ENCODE assay signal across 8 mouse cellular contexts in genomic region chr1:155741378-155741945, GRCm38 (mm10). TPM values are rescaled to one million over a fixed set of nuclear protein-coding genes. Genes with fewer than 3 reads are reported as not detected.
DNase-seq lines count a peak whose midpoint lies in the region; ATAC-seq lines count a peak whose summit lies in the region.

No protein-coding gene starts in this region.

- peaks cover 93% of the 10 kb centered on the region for H3K27me3 ChIP-seq in kidney, embryonic 14.5 days (ENCODE audit: control insufficient read depth, insufficient read depth, low read length)
- H3K27me3 ChIP-seq in embryonic facial prominence, embryonic 12.5 days = peaks cover 86% of the 10 kb centered on the region

- peaks cover 18% of the 10 kb centered on the region for H3K4me1 ChIP-seq in kidney, embryonic 14.5 days (ENCODE audit: control insufficient read depth, insufficient read depth, low read length)
- peaks cover 28% of the 10 kb centered on the region for H3K4me1 ChIP-seq in embryonic facial prominence, embryonic 12.5 days

- no peak overlapping the region for H3K27ac ChIP-seq in kidney, embryonic 14.5 days (ENCODE audit: low read depth, low read length)
- no peak overlapping the region for H3K27ac ChIP-seq in embryonic facial prominence, embryonic 12.5 days

- peak overlapping the region; percentile 56 for H3K4me3 ChIP-seq in kidney, embryonic 14.5 days (ENCODE audit: low read length)
- H3K4me3 ChIP-seq in embryonic facial prominence, embryonic 12.5 days = peak overlapping the region; percentile 47

- H3K36me3 ChIP-seq in kidney, embryonic 14.5 days (ENCODE audit: control insufficient read depth, insufficient read depth, low read length) = no peaks in the 10 kb centered on the region
- H3K36me3 ChIP-seq in embryonic facial prominence, embryonic 12.5 days = no peaks in the 10 kb centered on the region

- DNase-seq in kidney, adult 8-10 months = no peak
- peak; percentile 26 for DNase-seq in naive thymus-derived CD4-positive, alpha-beta T cell, adult 2 months (ENCODE audit: low read depth)
- no peak for DNase-seq in retina, postnatal 1 day
- DNase-seq in frontal cortex, adult 2 months (ENCODE audit: extremely low spot score in 1 of 2, low spot score in 1 of 2) = no peak

- H3K4me2 ChIP-seq in kidney, embryonic 14.5 days (replicated peaks; ENCODE audit: low read depth, low read length) = peak overlapping the region; percentile 95
- H3K4me2 ChIP-seq in embryonic facial prominence, embryonic 12.5 days (replicated peaks) = peak overlapping the region; percentile 92

- no peaks in the 10 kb centered on the region for H3K9me3 ChIP-seq in kidney, embryonic 14.5 days (ENCODE audit: control insufficient read depth, low read length)
- no peaks in the 10 kb centered on the region for H3K9me3 ChIP-seq in embryonic facial prominence, embryonic 12.5 days

- under 1% methylated on average over 34 of the region's 34 CpGs for WGBS in kidney, embryonic 14.5 days
- WGBS in embryonic facial prominence, embryonic 12.5 days = under 1% methylated on average over 34 of the region's 34 CpGs

- H3K9ac ChIP-seq in kidney, embryonic 14.5 days (ENCODE audit: low read depth, low read length) = no peak overlapping the region
- no peak overlapping the region for H3K9ac ChIP-seq in embryonic facial prominence, embryonic 12.5 days

- ATAC-seq in kidney, embryonic 14.5 days (ENCODE audit: low FRiP score, low TSS enrichment) = peak; percentile 4; the same call in 1 of the 2 replicates
- ATAC-seq in embryonic facial prominence, embryonic 12.5 days (ENCODE audit: insufficient number of reproducible peaks, insufficient read depth, low FRiP score, low TSS enrichment) = no peak
- ATAC-seq in inflammation-experienced regulatory T-cells, adult 6 months = peak; percentile 9
- no peak for ATAC-seq in frontal cortex, adult (ENCODE audit: low TSS enrichment)

RNA-seq across cellular contexts. Expression of gene Lhx4, which starts 10.0 kb away (rescaled TPM):
- polyA plus RNA-seq in kidney, embryonic 14.5 days (2014; fragmentation: Nextera tagmentation; extraction: Ambion mirVana) = 0.08 TPM in 1 of 2 replicates, not detected in the other
- polyA plus RNA-seq in embryonic facial prominence, embryonic 12.5 days (2016; fragmentation: Nextera tagmentation; extraction: Ambion mirVana) = 0.04 and 0.14 TPM in 2 replicates
- polyA plus RNA-seq in inflammation-experienced regulatory T-cells, adult 6 months (2017; shearing (Covaris generic)) = not detected
- polyA plus RNA-seq in frontal cortex, adult 2 months (2012; rRNA removed) = not detected in 2 replicates

Comparison
In these comparisons a context has a peak if more than half of its experiments do, and no peak if none do; other contexts are left out.
1. ATAC-seq: peak in kidney, embryonic 14.5 days (single experiment) and inflammation-experienced regulatory T-cells, adult 6 months (single experiment); none in embryonic facial prominence, embryonic 12.5 days (single experiment) and frontal cortex, adult (single experiment).